Mouse (Mus musculus): ENCODE data around the gene Ltbp4. TPM values are rescaled to one million over a fixed set of nuclear protein-coding genes. Genes with fewer than 3 reads are reported as not detected.

Ltbp4 gene
- polyA plus RNA-seq, 1 experiment from 2014 or later: 18.2 TPM

GRCm38 (mm10) chr7:27255721-27256120 is 81.8 kb downstream of the Ltbp4 start:
- Histone ChIP-seq H3K27me3 (replicated peaks; ENCODE audit: control insufficient read depth, insufficient read depth, low read length) (no peaks in the 10 kb centered on the region), H3K9me3 (ENCODE audit: control insufficient read depth, low read length) (no peaks in the 10 kb centered on the region), H3K4me1 (replicated peaks; ENCODE audit: control insufficient read depth, insufficient read depth, low read length) (peaks cover 26% of the 10 kb centered on the region), H3K4me2 (ENCODE audit: low read length) (no peak overlapping the region), H3K27ac (ENCODE audit: low read length) (no peak overlapping the region), H3K4me3 (replicated peaks; ENCODE audit: low read length) (no peak overlapping the region), H3K36me3 (ENCODE audit: control insufficient read depth, insufficient read depth) (peaks cover 5% of the 10 kb centered on the region), H3K9ac (replicated peaks; ENCODE audit: low read depth, low read length) (no peak overlapping the region)
- ATAC-seq: no peak
- WGBS: 81% methylated on average over 3 of the region's 3 CpGs

Other genes starting within 250 kb of the Ltbp4 start
- gene Cyp2f2, start 217.8 kb downstream of the Ltbp4 start, polyA plus RNA-seq (2015; fragmentation: Nextera tagmentation; extraction: Ambion mirVana): 0.93 TPM in 1 of 2 replicates, not detected in the other
- 0.33 TPM in 1 of 2 replicates, not detected in the other for gene Cyp2t4, start 184.0 kb downstream of the Ltbp4 start, polyA plus RNA-seq (2015; fragmentation: Nextera tagmentation; extraction: Ambion mirVana)
- 93.4 and 100 TPM in 2 replicates for gene Egln2, start 170.9 kb downstream of the Ltbp4 start, polyA plus RNA-seq (2015; fragmentation: Nextera tagmentation; extraction: Ambion mirVana)
- 80.8 and 88.3 TPM in 2 replicates for gene Rab4b, start 158.8 kb downstream of the Ltbp4 start, polyA plus RNA-seq (2015; fragmentation: Nextera tagmentation; extraction: Ambion mirVana)
- gene Gm21983, start 156.6 kb downstream of the Ltbp4 start, polyA plus RNA-seq (2015; fragmentation: Nextera tagmentation; extraction: Ambion mirVana): 0.78 TPM in 1 of 2 replicates, not detected in the other
- gene Mia, start 156.5 kb downstream of the Ltbp4 start, polyA plus RNA-seq (2015; fragmentation: Nextera tagmentation; extraction: Ambion mirVana): 8.3 and 10.4 TPM in 2 replicates
- 3.6 and 5.1 TPM in 2 replicates for gene BC024978, start 141.9 kb downstream of the Ltbp4 start, polyA plus RNA-seq (2015; fragmentation: Nextera tagmentation; extraction: Ambion mirVana)
- 227 and 232 TPM in 2 replicates for gene Snrpa, start 141.4 kb downstream of the Ltbp4 start, polyA plus RNA-seq (2015; fragmentation: Nextera tagmentation; extraction: Ambion mirVana)
- gene Itpkc, start 109.0 kb downstream of the Ltbp4 start, polyA plus RNA-seq (2015; fragmentation: Nextera tagmentation; extraction: Ambion mirVana): 6.2 and 6.4 TPM in 2 replicates
- 26.3 and 27.2 TPM in 2 replicates for gene Coq8b, start 104.7 kb downstream of the Ltbp4 start, polyA plus RNA-seq (2015; fragmentation: Nextera tagmentation; extraction: Ambion mirVana)
- 42.2 and 43.3 TPM in 2 replicates for gene Numbl, start 79.3 kb downstream of the Ltbp4 start, polyA plus RNA-seq (2015; fragmentation: Nextera tagmentation; extraction: Ambion mirVana)
- 88.1 and 95.5 TPM in 2 replicates for gene Shkbp1, start 18.3 kb upstream of the Ltbp4 start, polyA plus RNA-seq (2015; fragmentation: Nextera tagmentation; extraction: Ambion mirVana)
- not detected in 2 replicates for gene Gm20479, start 19.7 kb upstream of the Ltbp4 start, polyA plus RNA-seq (2015; fragmentation: Nextera tagmentation; extraction: Ambion mirVana)
- gene Sptbn4, start 110.0 kb upstream of the Ltbp4 start, polyA plus RNA-seq (2015; fragmentation: Nextera tagmentation; extraction: Ambion mirVana): 2.3 and 2.5 TPM in 2 replicates
- 14.9 and 16.8 TPM in 2 replicates for gene Blvrb, start 110.3 kb upstream of the Ltbp4 start, polyA plus RNA-seq (2015; fragmentation: Nextera tagmentation; extraction: Ambion mirVana)
- gene Sertad3, start 136.1 kb upstream of the Ltbp4 start, polyA plus RNA-seq (2015; fragmentation: Nextera tagmentation; extraction: Ambion mirVana): 11.6 and 14.8 TPM in 2 replicates
- gene Sertad1, start 149.2 kb upstream of the Ltbp4 start, polyA plus RNA-seq (2015; fragmentation: Nextera tagmentation; extraction: Ambion mirVana): 6.5 and 7.0 TPM in 2 replicates
- gene Prx, start 161.6 kb upstream of the Ltbp4 start, polyA plus RNA-seq (2015; fragmentation: Nextera tagmentation; extraction: Ambion mirVana): 1.1 and 1.3 TPM in 2 replicates
- gene Hipk4, start 185.6 kb upstream of the Ltbp4 start, polyA plus RNA-seq (2015; fragmentation: Nextera tagmentation; extraction: Ambion mirVana): 0.24 and 0.67 TPM in 2 replicates
- 109 and 139 TPM in 2 replicates for gene Pld3, start 215.5 kb upstream of the Ltbp4 start, polyA plus RNA-seq (2015; fragmentation: Nextera tagmentation; extraction: Ambion mirVana)
- gene 2310022A10Rik, start 215.5 kb upstream of the Ltbp4 start, polyA plus RNA-seq (2015; fragmentation: Nextera tagmentation; extraction: Ambion mirVana): 39.1 and 40.2 TPM in 2 replicates